Mouse (Mus musculus): ENCODE data around the gene Vwa8. TPM values are rescaled to one million over a fixed set of nuclear protein-coding genes. Genes with fewer than 3 reads are reported as not detected.
"Not testable (repeated sequence)": the region's sequence is repeated elsewhere in the genome, so short reads cannot be mapped to it uniquely, and the experiment has no call there.

Vwa8 gene
- polyA plus RNA-seq, 1 experiment from 2014 or later: 15.6 TPM

DNA sequence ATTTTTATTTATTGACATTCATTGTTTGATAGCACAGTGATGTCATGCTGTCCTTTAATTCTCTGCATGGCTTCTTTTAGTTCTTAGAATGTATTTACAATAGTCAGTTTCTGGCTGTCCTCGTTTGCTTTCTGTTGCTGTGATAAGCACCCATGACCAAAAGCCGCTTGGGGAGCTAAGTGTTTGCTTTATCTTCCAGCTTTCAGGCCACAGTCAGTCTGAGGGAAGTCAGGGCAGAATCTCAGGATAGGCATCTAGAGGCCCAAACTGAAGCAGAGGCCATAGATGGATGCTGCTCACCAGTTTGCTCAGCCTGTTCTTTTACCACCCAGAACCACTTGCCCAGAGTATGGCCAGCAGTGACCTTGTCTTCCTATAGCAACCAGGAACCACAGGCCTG is 28.3 kb downstream of the Vwa8 start:
- TF ChIP-seq CTCF (IDR thresholded peaks at IDR 0.05; ENCODE audit: low read depth): no peak
- ATAC-seq: no peak
- H3K4me3 ChIP-seq (ENCODE audit: low read depth, low read length): no peak overlapping the region
- no peak overlapping the region for H3K27ac ChIP-seq (ENCODE audit: low read depth, low read length)
- no peaks in the 10 kb centered on the region for H3K9me3 ChIP-seq (ENCODE audit: control insufficient read depth)
- 0 out of 2 replicates have a peak, but pooled peaks cover 2% of the 10 kb centered on the region for H3K4me1 ChIP-seq (replicated peaks; ENCODE audit: control insufficient read depth, insufficient read depth, low read length)
- H3K9ac ChIP-seq (ENCODE audit: low read depth, low read length): no peak overlapping the region
- H3K4me2 ChIP-seq (replicated peaks; ENCODE audit: low read depth): no peak overlapping the region
- WGBS: 66% methylated on average over 2 of the region's 2 CpGs
- no peaks in the 10 kb centered on the region for H3K27me3 ChIP-seq (replicated peaks; ENCODE audit: control insufficient read depth, insufficient read depth, low read length)
- H3K36me3 ChIP-seq (ENCODE audit: control insufficient read depth, insufficient read depth): peaks cover 6% of the 10 kb centered on the region

DNA sequence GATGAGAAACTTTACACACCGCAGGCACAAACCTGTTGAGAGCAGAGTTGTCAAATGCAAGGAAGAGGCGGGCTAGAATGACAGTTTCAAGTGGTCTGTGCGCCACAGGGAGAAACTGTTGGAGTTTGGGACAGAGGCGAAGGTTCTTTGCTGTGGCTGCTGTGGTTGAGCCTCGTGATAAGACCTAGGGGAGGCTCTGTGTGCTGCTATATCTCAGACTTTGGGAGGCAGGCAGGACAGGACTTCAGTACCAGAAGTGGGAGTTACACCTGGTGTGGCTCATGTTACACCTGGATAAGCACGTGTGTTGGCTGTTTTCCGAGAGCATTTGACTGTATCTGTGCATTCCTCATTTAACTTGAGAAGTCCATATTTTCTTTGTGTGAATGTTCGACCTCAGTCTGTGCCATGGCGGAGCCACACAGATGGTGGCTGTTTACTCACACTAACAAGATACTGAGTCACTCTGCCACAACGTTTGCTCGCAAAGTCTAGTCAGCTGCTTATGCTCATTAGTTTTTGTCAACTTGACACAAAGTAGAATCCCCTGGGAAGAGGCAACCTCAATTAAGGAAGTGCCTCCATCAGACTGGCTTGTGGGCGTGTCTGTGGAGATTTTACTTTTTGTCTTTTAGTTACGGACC is 29.7 kb downstream of the Vwa8 start:
- no peak for ATAC-seq
- WGBS: 83% methylated on average over 13 of the region's 13 CpGs
- no peak for TF ChIP-seq CTCF (IDR thresholded peaks at IDR 0.05; ENCODE audit: low read depth)
- H3K4me3 ChIP-seq (ENCODE audit: low read depth, low read length): no peak overlapping the region
- H3K27ac ChIP-seq (ENCODE audit: low read depth, low read length): no peak overlapping the region
- no peaks in the 10 kb centered on the region; the same call in 1 of the 2 replicates for H3K36me3 ChIP-seq (ENCODE audit: control insufficient read depth, insufficient read depth)
- H3K9me3 ChIP-seq (ENCODE audit: control insufficient read depth): no peaks in the 10 kb centered on the region
- no peak overlapping the region for H3K4me2 ChIP-seq (replicated peaks; ENCODE audit: low read depth)
- 0 out of 2 replicates have a peak, but pooled peaks cover 2% of the 10 kb centered on the region for H3K4me1 ChIP-seq (replicated peaks; ENCODE audit: control insufficient read depth, insufficient read depth, low read length)
- no peaks in the 10 kb centered on the region for H3K27me3 ChIP-seq (replicated peaks; ENCODE audit: control insufficient read depth, insufficient read depth, low read length)
- H3K9ac ChIP-seq (ENCODE audit: low read depth, low read length): no peak overlapping the region

DNA sequence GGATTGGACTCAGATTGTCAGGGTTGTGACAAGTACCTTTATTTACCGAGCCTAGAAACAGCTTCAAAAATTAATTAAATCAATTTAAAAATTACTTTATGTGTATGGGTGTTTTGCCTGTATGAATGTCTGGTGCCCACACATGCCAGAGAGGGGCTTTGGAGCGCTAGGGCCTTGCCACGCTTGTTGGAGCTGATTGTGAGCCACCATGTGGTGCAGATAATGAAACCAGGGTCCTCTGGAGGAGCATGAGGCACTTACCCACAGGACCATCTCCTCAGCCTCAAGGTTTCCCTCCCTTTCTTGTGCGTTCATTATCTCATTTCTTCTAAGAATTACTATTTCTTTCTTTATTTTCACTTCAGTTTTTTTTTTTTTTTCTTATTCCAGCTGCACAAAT is 32.0 kb downstream of the Vwa8 start:
- no peak overlapping the region for H3K4me2 ChIP-seq (replicated peaks; ENCODE audit: low read depth)
- 94% methylated on average over 4 of the region's 4 CpGs for WGBS
- ATAC-seq: no peak

GRCm38 (mm10) chr14:78881563-78881962 is 32.7 kb downstream of the Vwa8 start:
- no peaks in the 10 kb centered on the region; the same call in 1 of the 2 replicates for H3K36me3 ChIP-seq (ENCODE audit: control insufficient read depth, insufficient read depth)
- 0 out of 2 replicates have a peak, but pooled peaks cover 2% of the 10 kb centered on the region for H3K4me1 ChIP-seq (replicated peaks; ENCODE audit: control insufficient read depth, insufficient read depth, low read length)
- TF ChIP-seq CTCF (IDR thresholded peaks at IDR 0.05; ENCODE audit: low read depth): no peak
- H3K9ac ChIP-seq (ENCODE audit: low read depth, low read length): no peak overlapping the region
- no peaks in the 10 kb centered on the region for H3K9me3 ChIP-seq (ENCODE audit: control insufficient read depth)
- H3K27me3 ChIP-seq (replicated peaks; ENCODE audit: control insufficient read depth, insufficient read depth, low read length): no peaks in the 10 kb centered on the region
- ATAC-seq: no peak
- H3K27ac ChIP-seq (ENCODE audit: low read depth, low read length): no peak overlapping the region
- H3K4me2 ChIP-seq (replicated peaks; ENCODE audit: low read depth): no peak overlapping the region
- H3K4me3 ChIP-seq (ENCODE audit: low read depth, low read length): no peak overlapping the region
- 78% methylated on average over 10 of the region's 10 CpGs for WGBS

More for the DNA sequence above, 32.0 kb downstream of the Vwa8 start:
- Histone ChIP-seq H3K27me3 (replicated peaks; ENCODE audit: control insufficient read depth, insufficient read depth, low read length) (no peaks in the 10 kb centered on the region), H3K36me3 (ENCODE audit: control insufficient read depth, insufficient read depth) (no peaks in the 10 kb centered on the region; the same call in 1 of the 2 replicates), H3K27ac (ENCODE audit: low read depth, low read length) (no peak overlapping the region), H3K9ac (ENCODE audit: low read depth, low read length) (no peak overlapping the region), H3K9me3 (ENCODE audit: control insufficient read depth) (no peaks in the 10 kb centered on the region), H3K4me1 (replicated peaks; ENCODE audit: control insufficient read depth, insufficient read depth, low read length) (0 out of 2 replicates have a peak, but pooled peaks cover 2% of the 10 kb centered on the region), H3K4me3 (ENCODE audit: low read depth, low read length) (no peak overlapping the region)
- TF ChIP-seq CTCF (IDR thresholded peaks at IDR 0.05; ENCODE audit: low read depth): no peak

GRCm38 (mm10) chr14:78885915-78886534 is 37.2 kb downstream of the Vwa8 start:
- Histone ChIP-seq H3K9ac (ENCODE audit: low read depth, low read length) (no peak overlapping the region), H3K4me1 (replicated peaks; ENCODE audit: control insufficient read depth, insufficient read depth, low read length) (no peaks in the 10 kb centered on the region), H3K4me2 (replicated peaks; ENCODE audit: low read depth) (no peak overlapping the region), H3K9me3 (ENCODE audit: control insufficient read depth) (no peaks in the 10 kb centered on the region), H3K36me3 (ENCODE audit: control insufficient read depth, insufficient read depth) (no peaks in the 10 kb centered on the region; the same call in 1 of the 2 replicates), H3K27ac (ENCODE audit: low read depth, low read length) (no peak overlapping the region), H3K27me3 (replicated peaks; ENCODE audit: control insufficient read depth, insufficient read depth, low read length) (no peaks in the 10 kb centered on the region), H3K4me3 (ENCODE audit: low read depth, low read length) (no peak overlapping the region)
- no peak for ATAC-seq
- TF ChIP-seq CTCF (IDR thresholded peaks at IDR 0.05; ENCODE audit: low read depth): no peak
- WGBS: 70% methylated on average over 7 of the region's 7 CpGs

DNA sequence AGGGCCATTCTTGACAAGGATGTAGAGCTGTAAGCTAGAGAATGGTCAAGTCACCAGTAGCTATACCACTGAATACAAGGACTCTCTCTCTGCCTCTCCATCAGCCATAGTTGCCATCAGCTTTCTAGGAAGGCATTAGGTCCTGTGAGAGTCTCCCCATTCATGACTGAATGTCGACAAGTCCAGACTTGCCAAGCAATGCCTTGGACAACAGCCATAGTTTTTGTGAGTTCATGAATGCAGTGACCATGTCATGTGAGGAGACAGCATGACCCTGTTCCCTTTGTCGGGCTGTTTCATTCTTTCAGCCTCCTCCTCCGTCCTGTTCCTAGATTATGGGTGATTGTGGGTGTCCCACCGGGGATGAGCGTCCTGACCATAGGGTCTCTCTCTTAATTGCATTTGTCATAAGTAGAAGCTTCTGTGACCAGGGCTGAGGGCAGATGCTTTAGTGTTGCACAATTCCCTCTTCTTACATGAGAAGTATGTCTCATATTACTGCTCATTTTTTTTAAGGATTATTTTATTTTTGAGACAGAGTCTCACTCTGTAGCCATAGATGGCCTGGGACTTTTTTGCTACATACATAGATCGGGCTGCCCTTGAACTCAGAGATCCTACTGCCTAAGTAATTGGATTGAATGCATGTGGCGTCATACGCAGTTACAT is 37.8 kb downstream of the Vwa8 start:
- H3K9ac ChIP-seq (ENCODE audit: low read depth, low read length): no peak overlapping the region
- no peaks in the 10 kb centered on the region; the same call in 1 of the 2 replicates for H3K36me3 ChIP-seq (ENCODE audit: control insufficient read depth, insufficient read depth)
- no peak overlapping the region for H3K4me2 ChIP-seq (replicated peaks; ENCODE audit: low read depth)
- no peak for TF ChIP-seq CTCF (IDR thresholded peaks at IDR 0.05; ENCODE audit: low read depth)
- H3K27me3 ChIP-seq (replicated peaks; ENCODE audit: control insufficient read depth, insufficient read depth, low read length): no peaks in the 10 kb centered on the region
- WGBS: 90% methylated on average over 8 of the region's 8 CpGs
- no peak overlapping the region for H3K4me3 ChIP-seq (ENCODE audit: low read depth, low read length)
- H3K4me1 ChIP-seq (replicated peaks; ENCODE audit: control insufficient read depth, insufficient read depth, low read length): no peaks in the 10 kb centered on the region
- no peaks in the 10 kb centered on the region for H3K9me3 ChIP-seq (ENCODE audit: control insufficient read depth)
- H3K27ac ChIP-seq (ENCODE audit: low read depth, low read length): no peak overlapping the region
- ATAC-seq: no peak

- H3K4me3 ChIP-seq (ENCODE audit: low read depth, low read length); H3K36me3 ChIP-seq (ENCODE audit: control insufficient read depth, insufficient read depth); H3K27ac ChIP-seq (ENCODE audit: low read depth, low read length); ATAC-seq; H3K4me2 ChIP-seq (replicated peaks; ENCODE audit: low read depth); H3K9me3 ChIP-seq (ENCODE audit: control insufficient read depth); H3K27me3 ChIP-seq (replicated peaks; ENCODE audit: control insufficient read depth, insufficient read depth, low read length); H3K9ac ChIP-seq (ENCODE audit: low read depth, low read length); H3K4me1 ChIP-seq (replicated peaks; ENCODE audit: control insufficient read depth, insufficient read depth, low read length): not testable (repeated sequence)
- WGBS: 96% methylated on average over 14 of the region's 18 CpGs
These were observed 38.6 kb downstream of the Vwa8 start for GRCm38 (mm10) chr14:78887494-78887893.

Data from intestine, postnatal 0 days (tissue).